Mouse (Mus musculus) liver, embryonic 16.5 days (tissue): Measurements from ENCODE around the gene Zfand4. TPM values are rescaled to one million over a fixed set of nuclear protein-coding genes. Genes with fewer than 3 reads are reported as not detected.

ENCODE experiments used
- ATAC-seq: fragments of 200-750 bp; cut with Nextera tagmentation; 2 replicates; pipeline ENCODE4 v1.8.0; 2017; ENCODE audit warnings: low read depth, mild to moderate bottlenecking, moderate number of reproducible peaks, moderate library complexity
- H3K27ac ChIP-seq: fragments of 300-500 bp; sonication (generic); 2 replicates; pipeline ENCODE4 v1.5.1; 2014; ENCODE audit warnings: mild to moderate bottlenecking, low read length
- H3K27me3 ChIP-seq: fragments of 300-500 bp; sonication (generic); 2 replicates; pipeline ENCODE4 v1.6.1; 2014; ENCODE audit warnings: low read depth, low read length, mixed read lengths; ENCODE audit not compliant: control insufficient read depth, insufficient read depth
- H3K36me3 ChIP-seq: fragments of 300-500 bp; sonication (generic); 2 replicates; pipeline ENCODE4 v1.6.1; 2014; ENCODE audit warnings: mild to moderate bottlenecking; ENCODE audit not compliant: control insufficient read depth, insufficient read depth
- H3K4me1 ChIP-seq: fragments of 300-500 bp; sonication (generic); 2 replicates; pipeline ENCODE4 v1.6.1; 2014; ENCODE audit warnings: low read depth, low read length, mixed read lengths; ENCODE audit not compliant: control insufficient read depth
- H3K4me2 ChIP-seq: fragments of 300-500 bp; sonication (generic); 2 replicates; pipeline ENCODE4 v1.6.1; 2014; ENCODE audit warnings: low read depth, low read length, mixed read lengths
- H3K4me3 ChIP-seq: fragments of 300-500 bp; sonication (generic); 2 replicates; pipeline ENCODE4 v1.5.1; 2014; ENCODE audit warnings: low read depth, mild to moderate bottlenecking, low read length
- H3K9ac ChIP-seq: fragments of 300-500 bp; sonication (generic); 2 replicates; pipeline ENCODE4 v1.6.1; 2014; ENCODE audit warnings: low read depth, low read length
- H3K9me3 ChIP-seq: fragments of 300-500 bp; sonication (generic); replicated peaks from 2 replicates; pipeline ENCODE4 v1.6.1; 2016; ENCODE audit warnings: low read length; ENCODE audit not compliant: control insufficient read depth
- WGBS: fragments of 180-500 bp; shearing (Covaris S2); extraction: QIAGEN DNeasy Blood & Tissue Kit; methylation state at CpG from one replicate; pipeline ENCODE4 v1.1.7; 2014; ENCODE audit not compliant: insufficient replicate concordance; 5-methylcytosine and 5-hydroxymethylcytosine counted together
- polyA plus RNA-seq: library from polyadenylated mRNA; unstranded; fragments of >200 nt; fragmentation: Nextera tagmentation; extraction: Ambion mirVana; gene quantifications from 2 replicates; pipeline ENCODE4 v1.2.1, GENCODE M21; 2015

Zfand4 gene
- polyA plus RNA-seq, 1 experiment from 2014 or later, result 4.9 TPM

DNA sequence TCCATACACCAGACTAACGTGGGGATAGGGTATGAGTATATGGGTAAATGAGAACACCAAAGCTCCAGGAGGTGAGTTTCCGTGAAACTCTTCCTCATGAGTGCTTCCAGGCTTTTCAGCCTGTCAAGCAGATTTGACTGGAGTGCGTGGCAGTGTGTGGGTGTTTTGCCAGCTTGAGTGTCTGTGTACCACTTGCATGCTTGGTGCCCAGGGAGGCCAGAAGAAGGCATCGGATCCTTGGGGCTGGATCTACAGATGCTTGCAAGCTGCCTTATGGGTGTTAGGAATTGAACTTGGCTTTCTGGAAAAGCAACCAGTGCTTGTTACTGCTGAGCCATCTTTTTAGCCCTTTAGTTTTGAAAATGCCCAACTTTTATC is 92.9 kb downstream of the Zfand4 start:
- Histone ChIP-seq H3K27me3 (no peaks in the 10 kb centered on the region), H3K9ac (no peak overlapping the region), H3K4me3 (no peak overlapping the region), H3K4me2 (no peak overlapping the region), H3K4me1 (peaks cover 29% of the 10 kb centered on the region), H3K36me3 (peaks cover 7% of the 10 kb centered on the region; the same call in 1 of the 2 replicates), H3K9me3 (no peaks in the 10 kb centered on the region), H3K27ac (no peak overlapping the region)
- 85% methylated on average over 4 of the region's 4 CpGs for WGBS
- no peak for ATAC-seq

GRCm38 (mm10) chr6:116358056-116358455 is 94.0 kb downstream of the Zfand4 start:
- Histone ChIP-seq H3K4me3 (no peak overlapping the region), H3K9ac (no peak overlapping the region), H3K36me3 (peaks cover 8% of the 10 kb centered on the region; the same call in 1 of the 2 replicates), H3K9me3 (no peaks in the 10 kb centered on the region), H3K4me2 (no peak overlapping the region), H3K27me3 (no peaks in the 10 kb centered on the region), H3K27ac (no peak overlapping the region), H3K4me1 (peaks cover 30% of the 10 kb centered on the region)
- ATAC-seq, result no peak
- WGBS, result 71% methylated on average over 8 of the region's 8 CpGs

GRCm38 (mm10) chr6:116359256-116359655 is 95.2 kb downstream of the Zfand4 start:
- Histone ChIP-seq H3K4me3 (no peak overlapping the region), H3K4me1 (peaks cover 24% of the 10 kb centered on the region), H3K4me2 (no peak overlapping the region), H3K27me3 (no peaks in the 10 kb centered on the region), H3K9me3 (no peaks in the 10 kb centered on the region), H3K9ac (no peak overlapping the region), H3K27ac (no peak overlapping the region), H3K36me3 (peaks cover 8% of the 10 kb centered on the region; the same call in 1 of the 2 replicates)
- peak; percentile 19; the same call in 1 of the 2 replicates for ATAC-seq
- WGBS, result 76% methylated on average over 3 of the region's 3 CpGs

DNA sequence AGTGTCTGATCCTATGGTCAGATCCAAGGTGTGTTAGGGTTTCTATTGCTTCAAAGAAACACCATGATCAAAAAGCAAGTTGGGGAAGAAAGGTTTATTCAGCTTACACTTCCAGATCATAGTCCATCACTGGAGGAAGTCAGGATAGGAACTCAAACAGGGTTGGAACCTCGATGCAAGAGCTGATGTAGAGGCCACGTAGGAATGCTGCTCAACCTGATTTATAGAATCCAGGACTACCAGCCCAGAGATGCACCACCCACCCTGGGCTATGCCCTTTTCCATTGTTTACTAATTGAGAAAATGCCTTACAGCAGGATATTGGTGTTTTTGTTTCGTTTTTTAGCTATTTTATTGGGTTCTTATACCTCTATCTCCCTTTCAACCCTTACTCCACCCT is 97.4 kb downstream of the Zfand4 start:
- Histone ChIP-seq H3K4me2 (no peak overlapping the region), H3K27me3 (no peaks in the 10 kb centered on the region), H3K4me3 (no peak overlapping the region), H3K27ac (no peak overlapping the region), H3K9ac (no peak overlapping the region), H3K9me3 (no peaks in the 10 kb centered on the region), H3K4me1 (peaks cover 14% of the 10 kb centered on the region), H3K36me3 (peaks cover 14% of the 10 kb centered on the region; the same call in 1 of the 2 replicates)
- WGBS, result 85% methylated on average over 3 of the region's 3 CpGs
- no peak for ATAC-seq

DNA sequence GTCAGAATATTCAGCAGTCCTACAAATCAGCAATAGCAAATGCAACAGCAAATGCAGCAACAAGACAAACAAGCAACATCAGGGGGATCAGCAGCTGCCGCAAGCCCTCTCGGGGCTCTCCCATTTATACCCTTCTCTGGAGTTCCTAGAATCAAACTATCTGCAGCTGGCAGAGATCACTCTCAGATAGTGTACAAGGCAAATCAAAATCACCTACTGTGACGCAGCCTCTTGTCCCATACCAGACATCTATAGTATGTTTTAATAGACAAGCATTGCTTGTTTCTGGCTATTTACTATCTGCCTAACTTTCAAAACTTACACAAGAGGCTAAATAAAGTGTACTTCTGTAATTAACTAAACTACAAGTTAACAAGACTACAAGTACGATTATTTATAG is 98.0 kb downstream of the Zfand4 start:
- Histone ChIP-seq H3K4me3 (no peak overlapping the region), H3K27me3 (no peaks in the 10 kb centered on the region), H3K27ac (no peak overlapping the region), H3K4me1 (peaks cover 14% of the 10 kb centered on the region), H3K36me3 (peaks cover 14% of the 10 kb centered on the region; the same call in 1 of the 2 replicates), H3K9ac (no peak overlapping the region), H3K9me3 (no peaks in the 10 kb centered on the region), H3K4me2 (no peak overlapping the region)
- no peak for ATAC-seq
- 71% methylated on average over 4 of the region's 4 CpGs for WGBS

DNA sequence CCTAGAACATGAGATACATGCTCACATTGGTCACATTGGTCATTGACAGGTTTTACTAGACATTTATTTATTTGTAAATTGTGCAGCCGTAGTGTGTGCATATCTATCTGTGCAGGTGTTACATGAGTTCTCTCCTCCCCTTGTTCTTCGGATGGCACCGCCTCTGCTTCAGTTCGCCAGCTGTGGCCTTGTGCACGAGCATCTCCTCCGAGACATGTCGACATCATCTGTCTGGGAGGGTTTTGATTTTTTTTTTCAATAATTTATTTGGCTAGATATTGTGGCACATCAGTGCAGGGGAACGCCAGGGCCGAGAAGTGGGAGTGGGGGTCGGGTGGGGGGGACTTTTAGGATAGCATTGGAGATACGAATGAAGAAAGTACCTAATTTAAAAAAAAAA is 103.9 kb downstream of the Zfand4 start:
- H3K36me3 ChIP-seq, result peaks cover 12% of the 10 kb centered on the region; the same call in 1 of the 2 replicates
- H3K4me3 ChIP-seq, result no peak overlapping the region
- no peak overlapping the region for H3K9ac ChIP-seq
- no peak overlapping the region for H3K27ac ChIP-seq
- H3K27me3 ChIP-seq, result no peaks in the 10 kb centered on the region
- H3K4me2 ChIP-seq, result no peak overlapping the region
- no peaks in the 10 kb centered on the region for H3K9me3 ChIP-seq
- peaks cover 39% of the 10 kb centered on the region for H3K4me1 ChIP-seq
- ATAC-seq, result no peak
- 53% methylated on average over 11 of the region's 11 CpGs for WGBS

DNA sequence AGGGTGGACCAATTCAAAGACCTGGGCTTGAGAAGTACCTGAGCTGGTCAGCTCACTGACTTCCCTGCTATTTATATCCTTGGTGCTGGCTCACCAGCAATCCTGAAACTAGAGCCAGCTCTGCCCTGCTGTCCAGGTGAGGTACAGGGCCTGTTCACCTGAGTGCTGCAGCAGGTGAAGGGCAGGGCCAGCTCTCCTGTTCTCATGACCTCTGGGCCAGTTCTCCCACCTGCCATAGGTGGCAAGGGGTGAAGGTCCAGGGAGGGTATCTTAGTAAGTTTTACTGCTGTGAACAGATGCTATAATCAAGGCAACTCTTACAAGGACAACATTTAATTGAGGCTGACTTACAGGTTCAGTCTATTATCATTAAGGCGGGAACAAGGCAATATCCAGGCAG is 105.8 kb downstream of the Zfand4 start:
- ATAC-seq, result peak; percentile 4; the same call in 1 of the 2 replicates
- H3K36me3 ChIP-seq, result peaks cover 12% of the 10 kb centered on the region; the same call in 1 of the 2 replicates
- no peaks in the 10 kb centered on the region for H3K9me3 ChIP-seq
- no peaks in the 10 kb centered on the region for H3K27me3 ChIP-seq
- H3K4me1 ChIP-seq, result peaks cover 49% of the 10 kb centered on the region
- 58% methylated on average over 1 of the region's 1 CpGs for WGBS
- H3K27ac ChIP-seq, result peak overlapping the region; percentile 86
- peak overlapping the region; percentile 15 for H3K4me3 ChIP-seq
- H3K9ac ChIP-seq, result 0 out of 2 replicates have a peak overlapping the region, but pooled peaks have one; percentile 9
- H3K4me2 ChIP-seq, result peak overlapping the region; percentile 59

GRCm38 (mm10) chr6:116370216-116370976 is 106.4 kb downstream of the Zfand4 start:
- no peaks in the 10 kb centered on the region for H3K9me3 ChIP-seq
- peaks cover 12% of the 10 kb centered on the region; the same call in 1 of the 2 replicates for H3K36me3 ChIP-seq
- H3K4me1 ChIP-seq, result peaks cover 49% of the 10 kb centered on the region
- 50% methylated on average over 6 of the region's 6 CpGs for WGBS
- peak; percentile 99 for ATAC-seq
- H3K4me2 ChIP-seq, result peak overlapping the region; percentile 59
- H3K27ac ChIP-seq, result peak overlapping the region; percentile 86
- H3K9ac ChIP-seq, result peak overlapping the region; percentile 33; the same call in 1 of the 2 replicates
- peak overlapping the region; percentile 26 for H3K4me3 ChIP-seq
- no peaks in the 10 kb centered on the region for H3K27me3 ChIP-seq

- H3K9me3 ChIP-seq, result no peaks in the 10 kb centered on the region
- no peak for ATAC-seq
- peaks cover 6% of the 10 kb centered on the region; the same call in 1 of the 2 replicates for H3K36me3 ChIP-seq
- H3K27me3 ChIP-seq, result no peaks in the 10 kb centered on the region
- H3K4me1 ChIP-seq, result peaks cover 49% of the 10 kb centered on the region
- H3K27ac ChIP-seq, result peak overlapping the region; percentile 17; the same call in 1 of the 2 replicates
- no peak overlapping the region for H3K9ac ChIP-seq
- 87% methylated on average over 3 of the region's 3 CpGs for WGBS
- H3K4me2 ChIP-seq, result no peak overlapping the region
- no peak overlapping the region for H3K4me3 ChIP-seq
Measured at GRCm38 (mm10) chr6:116371500-116371899, 107.5 kb downstream of the Zfand4 start.
